Mouse (Mus musculus) heart, postnatal 10 days (tissue): ENCODE measurements at regions not wholly inside any gene's neighbourhood (a gene's known extent, or its start where the extent isn't known, plus 50 kb on each side); places are given as distances from the start of the nearest gene placed in this dataset.

Source experiments
- DNase-seq, 2 experiments: peaks; one replicate each; pipeline ENCODE4 v3.0.0; 2021
- intact Hi-C: fragments of 180-260 bp; cut with DNase I; formaldehyde crosslinking; loops from one replicate; pipeline ENCODE4 v1.15.1; 2025

DNA sequence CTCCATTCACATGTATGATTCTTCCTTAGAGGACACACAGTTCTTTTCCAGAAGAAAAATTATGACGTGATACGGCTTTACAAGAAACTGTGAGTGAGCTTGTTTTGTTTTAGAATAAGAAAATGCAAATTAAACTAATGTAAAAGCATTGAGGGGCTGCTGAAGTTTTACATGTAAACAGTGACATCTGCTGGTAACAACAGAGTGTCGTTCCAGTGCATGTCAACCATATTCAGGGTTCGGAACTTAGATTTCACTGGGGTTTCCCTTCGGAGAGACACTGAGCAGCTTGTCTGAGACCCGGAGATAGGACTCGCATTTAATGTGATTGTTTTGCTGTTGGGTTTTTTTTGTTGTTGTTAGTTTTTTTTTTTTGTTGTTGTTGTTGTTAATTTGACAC is 148.4 kb upstream of the Ube3a start:
- intact Hi-C loops: loop anchor here (10.0 kb wide), 1 partner anchor 495 kb away; no protein-coding TSS in a partner anchor
- DNase-seq: peak; percentile 10 to 20
